Mouse (Mus musculus) ES-E14 (cell line): Measurements from ENCODE around the gene Fam120c. TPM values are rescaled to one million over a fixed set of nuclear protein-coding genes. Genes with fewer than 3 reads are reported as not detected.

Experiments used
- DNase-seq: peaks from one replicate; pipeline ENCODE4 v3.0.0-alpha.2; 2013; ENCODE audit warnings: low read depth, low spot score
- H3K27ac ChIP-seq: 2 replicates; pipeline ENCODE4 v1.5.1; 2012; ENCODE audit warnings: low read depth, mild to moderate bottlenecking, low read length, moderate library complexity, mixed read lengths; ENCODE audit not compliant: poor library complexity, insufficient read depth, severe bottlenecking
- H3K36me3 ChIP-seq: 2 replicates; pipeline ENCODE4 v1.6.1; 2012; ENCODE audit warnings: mild to moderate bottlenecking, low read length, moderate library complexity, mixed read lengths; ENCODE audit not compliant: control insufficient read depth, poor library complexity, insufficient read depth, severe bottlenecking
- H3K4me1 ChIP-seq, 2 experiments: fragments of 150-350 bp in 1 of 2; sonication (generic) in 1 of 2; 2 replicates each; pipeline ENCODE4 v1.6.1; 2012; ENCODE audit warnings: low read length in 2 of 2, mild to moderate bottlenecking in 1 of 2, mixed read lengths in 1 of 2; ENCODE audit not compliant: control insufficient read depth in 2 of 2, insufficient read depth in 2 of 2, poor library complexity in 1 of 2
- H3K4me3 ChIP-seq, 2 experiments: fragments of 150-350 bp in 1 of 2; sonication (generic) in 1 of 2; 2 replicates each; pipeline ENCODE4 v1.5.1; 2012; ENCODE audit warnings: low read length in 2 of 2, low read depth in 1 of 2, mild to moderate bottlenecking in 1 of 2, mixed read lengths in 1 of 2; ENCODE audit not compliant: insufficient read depth in 1 of 2, poor library complexity in 1 of 2, severe bottlenecking in 1 of 2
- H3K9ac ChIP-seq: 2 replicates; pipeline ENCODE4 v1.6.1; 2012; ENCODE audit warnings: low read depth, mild to moderate bottlenecking, low read length, mixed read lengths; ENCODE audit not compliant: poor library complexity, insufficient read depth, severe bottlenecking
- H3K9me3 ChIP-seq: fragments of 150-350 bp; sonication (generic); 2 replicates; pipeline ENCODE4 v1.6.1; 2012; ENCODE audit warnings: low read depth, mild to moderate bottlenecking, low read length; ENCODE audit not compliant: control insufficient read depth, insufficient read depth
- CHD2 ChIP-seq: IDR thresholded peaks from 2 replicates; pipeline ENCODE4 v1.6.1; 2014; ENCODE audit warnings: mild to moderate bottlenecking, low read depth, low read length, inconsistent platforms
- HCFC1 ChIP-seq: IDR thresholded peaks from 2 replicates; pipeline ENCODE4 v1.6.1; 2012; ENCODE audit warnings: low read length, inconsistent platforms, borderline replicate concordance; ENCODE audit not compliant: insufficient read depth
- MAFK ChIP-seq: IDR thresholded peaks from 2 replicates; pipeline ENCODE4 v1.6.1; 2014; ENCODE audit warnings: mild to moderate bottlenecking, low read depth, low read length, inconsistent platforms; ENCODE audit not compliant: insufficient read depth
- ZC3H11A ChIP-seq: IDR thresholded peaks from 2 replicates; pipeline ENCODE4 v1.6.1; 2012; ENCODE audit warnings: low read depth, mild to moderate bottlenecking, inconsistent platforms, low read length, borderline replicate concordance
- ZNF384 ChIP-seq: IDR thresholded peaks from 2 replicates; pipeline ENCODE4 v1.6.1; 2012; ENCODE audit warnings: low read depth, low read length, inconsistent platforms
- in situ Hi-C, 2 experiments: fragments of 600-800 bp; cut with MboI; formaldehyde crosslinking; loops; one replicate each; pipeline ENCODE4 v1.15.1; 2025; ENCODE audit warnings: low sequenced_read_pairs in 2 of 2, inconsistent platforms in 1 of 2; ENCODE audit not compliant: unreplicated experiment in 2 of 2
- total RNA-seq: library from RNA; depleted of rRNA; stranded (reverse); fragments of 300-350 nt; gene quantifications from 2 replicates; pipeline ENCODE4 v1.2.3, GENCODE M21; 2012

Fam120c gene
- total RNA-seq, 1 experiment = 2.0 TPM

DNA sequence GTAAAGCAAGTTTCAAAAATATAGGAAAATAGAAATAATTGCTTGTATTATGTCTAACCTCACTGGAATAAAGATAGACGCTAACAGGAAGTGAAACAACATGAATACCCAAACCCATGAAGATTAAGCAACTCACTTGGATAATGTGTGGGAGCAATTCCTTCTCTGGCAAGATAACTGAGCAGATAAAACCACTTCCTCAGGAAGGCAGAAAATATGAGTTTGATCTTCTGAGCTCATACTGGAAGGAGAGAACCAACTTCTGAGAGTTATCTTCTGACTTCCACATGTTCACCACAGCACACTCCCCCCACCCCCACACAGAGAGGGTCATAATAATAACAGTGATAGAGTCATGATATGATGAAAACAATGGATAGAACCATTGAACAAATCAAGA, 152.6 kb downstream of the Fam120c start:
- no peak overlapping the region for H3K9ac ChIP-seq
- no peak overlapping the region for H3K27ac ChIP-seq
- DNase-seq = no peak
- in situ Hi-C loops = no loop called here
- no peaks in the 10 kb centered on the region for H3K9me3 ChIP-seq
- H3K4me3 ChIP-seq = no peak overlapping the region
- no peak for TF ChIP-seq ZC3H11A
- TF ChIP-seq ZNF384 = no peak
- TF ChIP-seq MAFK = no peak
- no peak for TF ChIP-seq HCFC1
- no peak for TF ChIP-seq CHD2
- H3K4me1 ChIP-seq = no peaks in the 10 kb centered on the region; a peak in 1 of 4 replicates
- H3K36me3 ChIP-seq = no peaks in the 10 kb centered on the region

DNA sequence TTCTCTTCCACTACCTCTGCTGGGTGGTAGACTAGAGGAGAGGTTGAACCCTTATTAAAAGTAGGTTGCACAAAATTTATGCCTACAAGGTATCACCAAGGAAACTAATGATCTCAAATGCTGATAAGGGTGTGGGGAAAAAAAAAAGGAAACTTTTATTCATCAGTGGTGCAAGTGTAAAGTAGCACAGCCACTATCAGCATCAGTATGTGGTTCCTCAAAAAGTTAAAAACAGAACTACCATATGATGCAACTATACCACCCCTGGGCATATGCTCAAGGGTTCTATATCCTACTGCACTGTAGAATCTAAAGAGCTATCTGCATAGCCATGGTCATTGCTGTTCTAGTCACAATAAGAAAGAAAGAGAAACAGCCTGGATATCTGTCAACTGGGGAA, 164.6 kb downstream of the Fam120c start:
- no peaks in the 10 kb centered on the region for H3K9me3 ChIP-seq
- no peak overlapping the region for H3K4me3 ChIP-seq
- H3K36me3 ChIP-seq = no peaks in the 10 kb centered on the region
- H3K27ac ChIP-seq = no peak overlapping the region
- no peak for DNase-seq
- no peak for TF ChIP-seq ZNF384
- no peak for TF ChIP-seq CHD2
- no peak for TF ChIP-seq HCFC1
- no peak for TF ChIP-seq ZC3H11A
- no peak for TF ChIP-seq MAFK
- in situ Hi-C loops = no loop called here
- H3K9ac ChIP-seq = no peak overlapping the region
- H3K4me1 ChIP-seq = no peaks in the 10 kb centered on the region

DNA sequence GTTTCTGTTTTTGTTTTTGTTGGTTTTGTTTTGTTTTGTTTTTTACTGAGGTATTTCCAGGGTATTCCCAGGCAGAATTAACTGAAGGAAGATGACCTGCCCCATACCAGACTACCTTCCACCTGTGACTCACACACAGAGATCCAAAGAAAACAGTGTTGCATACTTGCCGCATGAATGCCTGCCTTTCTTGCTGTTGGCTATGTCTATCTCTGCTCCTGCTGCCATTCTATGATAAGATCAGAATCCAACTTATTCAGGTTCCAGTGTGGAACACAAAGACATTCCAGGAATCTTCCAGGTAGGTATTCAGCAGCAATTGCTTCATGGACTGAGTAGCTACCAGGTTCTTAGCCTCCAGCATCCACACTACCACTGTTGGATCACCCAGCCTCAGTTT, 165.9 kb downstream of the Fam120c start:
- no peaks in the 10 kb centered on the region for H3K4me1 ChIP-seq
- no peaks in the 10 kb centered on the region for H3K9me3 ChIP-seq
- H3K27ac ChIP-seq = no peak overlapping the region
- no peak overlapping the region for H3K4me3 ChIP-seq
- H3K36me3 ChIP-seq = no peaks in the 10 kb centered on the region
- in situ Hi-C loops = no loop called here
- no peak for TF ChIP-seq ZC3H11A
- no peak for TF ChIP-seq ZNF384
- TF ChIP-seq HCFC1 = no peak
- no peak for TF ChIP-seq MAFK
- TF ChIP-seq CHD2 = no peak
- DNase-seq = no peak
- H3K9ac ChIP-seq = no peak overlapping the region

DNA sequence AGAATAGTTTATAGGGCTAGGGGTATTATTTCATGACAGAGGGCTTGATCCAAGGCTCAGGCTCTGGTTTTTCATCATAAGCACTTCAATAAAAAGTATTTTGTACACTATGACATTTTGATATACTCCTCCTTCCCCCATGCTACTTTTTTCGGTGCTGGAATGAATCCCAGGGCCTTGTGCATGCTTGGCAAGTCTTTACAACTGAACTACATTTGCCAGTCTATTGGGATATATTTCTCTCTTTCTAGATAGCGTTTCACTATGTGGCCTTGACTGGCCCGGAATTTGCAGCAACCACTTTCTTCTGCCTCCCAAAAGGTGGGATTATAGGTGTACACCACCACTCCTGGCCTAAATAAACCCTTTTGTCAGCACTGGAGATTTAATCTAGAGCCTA, 169.1 kb downstream of the Fam120c start:
- in situ Hi-C loops = no loop called here
- Histone ChIP-seq H3K9ac (no peak overlapping the region), H3K27ac (no peak overlapping the region), H3K36me3 (no peaks in the 10 kb centered on the region), H3K4me3 (no peak overlapping the region), H3K9me3 (no peaks in the 10 kb centered on the region), H3K4me1 (no peaks in the 10 kb centered on the region)
- TF ChIP-seq HCFC1 (no peak), ZC3H11A (no peak), ZNF384 (no peak), CHD2 (no peak), MAFK (no peak)
- DNase-seq = no peak

DNA sequence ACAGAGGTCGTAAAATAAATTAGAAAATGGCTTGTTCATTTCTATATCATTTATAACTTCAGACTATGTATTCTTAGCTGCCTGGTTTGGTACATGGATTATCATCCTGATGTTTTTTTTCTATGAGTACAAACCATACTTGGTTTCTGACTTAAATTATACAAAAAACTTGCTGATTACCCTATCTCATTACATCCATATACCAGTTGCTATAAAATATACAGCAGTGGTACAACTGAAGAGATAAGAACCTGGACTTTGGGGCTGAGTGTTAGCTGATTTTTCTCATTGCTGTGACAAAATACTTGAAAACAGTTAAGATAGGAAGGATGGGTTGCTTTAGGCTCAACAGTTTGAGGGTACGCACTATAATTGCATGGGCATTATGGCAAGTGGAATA, 169.7 kb downstream of the Fam120c start:
- in situ Hi-C loops = no loop called here
- Histone ChIP-seq H3K36me3 (no peaks in the 10 kb centered on the region), H3K27ac (no peak overlapping the region), H3K4me3 (no peak overlapping the region), H3K9me3 (no peaks in the 10 kb centered on the region), H3K9ac (no peak overlapping the region), H3K4me1 (no peaks in the 10 kb centered on the region)
- no peak for DNase-seq
- no peak for TF ChIP-seq CHD2
- no peak for TF ChIP-seq HCFC1
- no peak for TF ChIP-seq ZNF384
- no peak for TF ChIP-seq MAFK
- TF ChIP-seq ZC3H11A = no peak
